Mouse (Mus musculus): Measurements from ENCODE around the gene Sec62.
"Not testable (repeated sequence)": the region's sequence is repeated elsewhere in the genome, so short reads cannot be mapped to it uniquely, and the experiment has no call there.

Sec62 gene

DNA sequence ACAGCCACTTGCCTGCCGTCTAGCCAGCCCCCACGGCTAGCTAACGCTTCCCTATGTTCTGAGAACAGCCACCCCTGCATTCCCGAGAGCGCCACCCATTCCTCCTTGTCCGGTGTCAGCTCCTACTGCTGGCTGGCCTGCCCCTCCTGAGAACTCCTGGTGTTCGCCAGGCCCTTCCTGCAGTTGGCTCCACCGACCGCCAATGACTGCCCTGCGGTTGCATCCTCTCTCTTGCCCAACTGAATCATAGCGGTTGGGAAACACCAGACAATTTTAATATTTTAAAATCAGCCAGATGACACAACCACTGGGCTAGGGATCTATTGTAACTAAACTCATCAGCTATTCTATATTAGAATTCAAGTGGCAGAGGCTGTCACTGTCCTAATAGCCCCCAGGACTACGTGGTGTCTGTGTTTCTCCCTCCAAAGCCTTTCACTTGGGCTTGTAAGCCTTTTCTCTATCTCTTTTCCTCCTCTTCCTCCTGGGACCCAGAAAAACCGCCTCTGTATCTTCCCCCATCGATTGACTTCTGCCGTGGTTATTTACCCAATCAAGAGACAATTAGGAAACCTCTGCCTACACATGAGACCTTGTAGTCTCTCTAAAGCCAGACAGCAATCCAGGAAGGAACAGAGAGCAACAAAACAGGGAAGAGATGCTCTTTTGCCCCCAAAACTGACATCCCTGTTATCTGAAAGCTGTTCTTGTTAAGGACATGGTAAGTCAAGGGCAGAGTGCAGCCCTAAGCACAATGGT lies 39.4 kb downstream of the Sec62 start:
- DNase-seq (ENCODE audit: low spot score) = no peak

DNA sequence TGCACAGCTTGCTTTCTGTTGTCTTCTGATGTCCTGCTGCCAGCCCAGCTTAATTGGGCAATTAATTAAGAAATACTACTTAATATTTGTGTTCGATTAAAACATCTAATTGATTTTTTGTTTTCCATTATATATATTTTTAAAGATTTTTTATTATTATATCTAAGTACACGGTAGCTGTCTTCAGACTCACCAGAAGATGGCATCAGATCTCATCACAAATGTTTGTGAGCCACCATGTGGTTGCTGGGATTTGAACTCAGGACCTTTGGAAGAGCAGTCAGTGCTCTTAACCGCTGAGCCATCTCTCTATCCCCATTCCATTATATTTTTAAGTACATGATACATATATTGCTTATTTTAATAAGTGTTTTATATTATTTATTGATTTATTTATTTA lies 40.6 kb downstream of the Sec62 start:
- DNase-seq (ENCODE audit: low spot score) = no peak

DNA sequence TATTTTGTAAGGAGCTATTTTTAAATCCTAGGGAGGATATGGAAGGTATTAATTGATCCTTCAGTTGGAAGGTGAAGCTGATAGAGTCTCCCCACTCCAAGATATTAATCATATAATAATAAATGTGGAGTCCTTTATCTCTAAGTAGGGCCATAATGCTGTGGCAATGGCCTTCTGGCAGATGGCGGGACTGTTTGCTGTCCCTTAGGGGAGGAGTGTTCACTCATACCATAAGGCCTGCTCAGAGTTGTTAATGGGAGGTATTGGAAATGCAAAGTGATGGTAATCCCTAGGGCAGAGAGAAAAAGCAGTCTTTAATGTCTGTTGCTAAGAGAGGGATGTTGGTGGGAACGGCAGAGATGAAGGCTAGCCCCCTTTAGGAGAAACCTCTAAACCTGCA lies 53.1 kb downstream of the Sec62 start:
- no peak for DNase-seq (ENCODE audit: low spot score)

DNA sequence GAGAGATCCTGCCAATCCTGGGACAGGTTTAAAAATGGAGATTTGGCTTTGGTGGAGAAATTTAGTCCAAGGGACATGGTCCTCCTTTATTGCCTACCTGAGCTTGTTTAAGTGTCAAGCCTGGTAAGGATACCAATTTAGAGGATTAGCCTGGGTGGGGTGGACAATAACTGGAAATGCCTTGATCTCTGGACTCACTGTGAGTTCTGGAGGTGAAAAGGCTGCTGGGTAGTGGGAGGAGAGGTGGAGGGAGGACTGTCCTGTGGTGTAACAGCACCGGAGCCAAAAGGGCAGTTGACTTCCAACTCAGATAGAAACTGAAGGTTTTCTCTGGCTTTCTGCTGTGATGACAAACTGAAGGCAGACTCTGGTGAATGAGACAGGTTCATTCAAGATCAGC lies 54.7 kb downstream of the Sec62 start:
- no peak for DNase-seq (ENCODE audit: low spot score)

DNA sequence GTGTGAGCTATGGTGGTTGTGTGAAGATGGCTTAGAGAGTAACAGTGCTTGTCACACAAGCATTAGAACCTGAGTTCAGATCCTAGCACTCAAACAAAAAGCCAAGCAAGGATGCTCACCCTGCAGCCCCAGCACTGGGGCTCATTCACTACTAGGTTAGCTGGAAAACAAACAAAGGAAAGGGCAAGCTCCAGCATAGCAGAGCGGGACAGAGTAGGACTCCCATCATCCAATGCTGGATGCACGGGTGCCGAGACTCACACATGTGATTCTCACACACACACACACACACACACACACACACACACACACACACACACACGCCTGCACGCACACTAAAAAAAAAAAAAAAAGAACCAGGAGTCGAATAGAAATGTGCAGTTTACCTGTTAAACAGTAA lies 58.7 kb downstream of the Sec62 start:
- no peak for DNase-seq (ENCODE audit: low spot score)

DNA sequence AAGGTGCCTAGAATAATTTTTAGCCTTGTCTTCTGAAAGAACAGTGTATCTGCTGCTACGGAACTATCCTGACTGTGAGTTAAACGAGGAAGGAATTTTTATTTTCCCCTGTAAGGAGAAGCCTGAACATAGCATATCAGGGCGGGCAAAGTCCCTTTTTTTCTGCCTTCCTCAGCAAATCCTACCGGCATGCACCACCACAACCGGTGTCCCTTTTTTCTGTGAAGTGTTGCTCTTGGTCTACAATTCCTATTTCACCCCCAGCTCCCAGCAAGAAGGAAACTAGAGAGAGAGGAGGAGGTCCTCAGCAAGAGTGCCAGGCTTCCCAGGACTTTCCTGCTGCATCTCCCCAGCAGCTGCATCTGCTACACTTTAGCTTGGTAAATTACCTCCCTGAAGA lies 60.9 kb downstream of the Sec62 start:
- no peak for DNase-seq (ENCODE audit: low spot score)

DNA sequence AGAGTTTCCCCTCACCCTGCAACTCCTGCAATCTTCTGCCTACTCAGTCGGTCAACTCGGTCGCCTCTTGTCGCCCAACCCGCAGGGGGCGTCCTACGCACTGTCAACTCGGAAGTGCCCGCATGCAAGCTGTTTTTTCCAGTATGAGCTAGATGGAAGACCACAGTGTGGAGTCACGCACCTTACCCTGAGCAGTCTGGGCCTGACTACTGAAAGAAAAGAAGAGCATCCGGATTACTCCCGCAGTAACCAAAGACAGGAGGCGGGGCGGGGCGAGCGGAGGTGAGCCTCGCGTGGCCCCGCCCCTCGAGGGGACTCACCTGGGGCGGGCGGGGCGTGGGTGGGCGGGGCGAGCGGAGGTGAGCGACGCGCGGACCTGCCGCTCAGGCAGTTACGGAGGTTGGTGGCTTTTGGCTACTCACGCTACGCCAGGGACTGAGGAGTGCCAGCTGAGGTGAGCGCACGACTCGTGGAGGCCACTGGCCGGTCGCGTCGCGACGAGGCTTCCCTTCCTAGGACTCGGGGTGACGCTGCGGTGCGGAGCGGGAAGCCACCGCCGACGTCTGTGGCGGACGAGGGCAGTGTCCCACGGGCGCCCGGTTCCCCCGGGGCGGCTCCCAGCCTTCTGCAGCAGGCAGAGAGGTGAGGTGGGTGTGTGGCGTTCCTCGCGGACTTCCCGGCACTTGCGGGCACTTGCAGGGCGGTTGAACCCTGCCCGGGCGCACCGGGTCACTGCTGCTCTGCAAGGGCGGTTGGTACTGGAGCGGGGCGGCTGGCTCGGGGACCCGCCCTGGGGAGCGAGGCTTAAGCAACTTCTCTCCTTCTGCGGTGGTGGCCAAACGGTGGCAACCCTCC lies 63.2 kb downstream of the Sec62 start, which contains the start of gene Gpr160:
Gene Gpr160, plus strand, starts transcription at position 347 of the 855 bp plus-strand sequence.
- DNase-seq (ENCODE audit: low spot score) = peak; percentile 75

DNA sequence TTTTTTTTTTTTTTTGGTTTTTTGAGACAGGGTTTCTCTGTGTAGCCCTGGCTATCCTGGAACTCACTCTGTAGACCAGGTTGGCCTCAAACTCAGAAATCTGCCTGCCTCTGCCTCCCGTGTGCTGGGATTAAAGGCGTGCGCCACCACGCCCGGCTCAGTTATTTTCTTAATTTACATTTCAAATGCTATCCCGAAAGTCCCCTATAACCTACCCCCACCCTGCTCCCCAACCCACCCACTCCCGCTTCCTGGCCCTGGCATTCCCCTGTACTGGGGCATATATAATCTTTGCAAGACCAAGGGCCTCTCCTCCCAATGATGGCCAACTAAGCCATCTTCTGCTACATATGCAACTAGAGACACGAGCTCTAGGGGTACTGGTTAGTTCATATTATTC lies 66.9 kb downstream of the Sec62 start:
- not testable (repeated sequence) for DNase-seq (ENCODE audit: low spot score)

DNA sequence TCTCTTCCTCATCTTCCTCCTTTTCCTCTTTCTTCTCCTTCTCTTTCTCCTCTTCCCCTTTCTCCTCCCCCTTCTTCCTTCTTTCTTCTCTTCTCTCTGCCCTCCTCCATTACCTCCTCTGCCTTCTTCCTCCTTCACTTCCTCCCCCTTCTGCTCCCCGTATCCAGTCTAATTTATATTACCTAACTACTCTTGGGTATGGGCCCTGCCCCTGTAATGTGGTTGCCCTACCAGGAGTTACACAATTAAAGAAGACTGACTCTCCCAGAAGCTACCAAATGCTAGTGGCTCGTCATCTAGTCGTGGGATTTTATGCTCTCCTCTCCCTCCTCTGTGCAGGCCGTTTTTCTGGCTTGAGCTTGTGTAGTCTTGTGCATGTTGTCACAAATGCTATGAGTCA lies 68.0 kb downstream of the Sec62 start:
- no peak for DNase-seq (ENCODE audit: low spot score)

DNA sequence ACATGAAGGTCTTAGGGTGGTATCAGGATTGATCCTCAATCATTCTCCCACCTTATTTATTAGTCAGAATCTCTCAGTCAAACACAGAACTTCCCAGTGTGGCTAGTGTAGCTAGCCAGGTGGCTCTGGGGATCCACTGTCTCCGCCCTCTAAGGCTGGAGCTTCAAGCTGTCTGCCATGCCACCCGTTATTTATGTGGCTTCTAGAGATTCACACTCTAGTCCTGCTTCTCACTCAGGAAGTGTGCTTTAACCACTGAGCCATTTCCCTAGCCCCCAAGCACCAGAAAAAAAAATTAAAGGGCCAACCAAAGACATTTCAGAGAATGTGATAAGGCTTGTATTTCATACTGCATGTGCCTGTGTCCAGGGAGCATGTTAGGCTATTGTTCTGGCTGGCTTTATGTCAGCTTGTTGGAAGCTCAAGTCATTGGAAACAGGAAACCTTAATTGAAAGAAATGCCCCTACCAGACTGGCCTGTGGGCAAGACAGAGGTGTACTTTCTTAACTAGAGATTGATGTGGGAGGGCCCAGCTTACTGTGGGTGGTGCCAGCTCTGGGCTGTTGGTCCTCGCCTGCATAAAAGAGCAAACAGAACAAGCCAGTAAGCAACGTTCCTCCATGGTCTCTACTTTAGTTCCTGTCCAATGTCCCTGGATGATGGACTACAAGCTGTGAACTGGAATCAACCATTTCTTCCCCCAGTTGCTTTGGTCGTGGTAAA lies 71.2 kb downstream of the Sec62 start:
- DNase-seq (ENCODE audit: low spot score) = no peak

DNA sequence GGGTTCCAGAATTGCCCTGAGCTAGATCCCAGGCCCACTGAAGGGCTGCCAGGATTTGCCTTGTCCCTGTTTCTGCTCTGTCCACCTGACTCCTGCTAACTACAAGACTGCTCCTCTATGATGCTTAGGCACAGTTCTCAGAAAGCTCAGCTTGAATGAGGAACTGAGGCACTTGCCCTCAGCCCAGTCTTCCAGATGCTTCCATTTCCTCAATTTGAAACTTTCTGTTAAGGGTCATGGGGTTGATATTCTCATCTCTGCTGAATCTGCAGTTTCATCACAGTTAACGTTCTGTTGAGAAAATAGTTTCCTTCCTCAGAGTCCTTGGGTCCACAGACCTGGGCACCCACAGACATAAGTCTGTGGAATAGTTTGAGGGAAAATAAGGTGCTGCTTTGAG lies 72.0 kb downstream of the Sec62 start:
- no peak for DNase-seq (ENCODE audit: low spot score)

DNA sequence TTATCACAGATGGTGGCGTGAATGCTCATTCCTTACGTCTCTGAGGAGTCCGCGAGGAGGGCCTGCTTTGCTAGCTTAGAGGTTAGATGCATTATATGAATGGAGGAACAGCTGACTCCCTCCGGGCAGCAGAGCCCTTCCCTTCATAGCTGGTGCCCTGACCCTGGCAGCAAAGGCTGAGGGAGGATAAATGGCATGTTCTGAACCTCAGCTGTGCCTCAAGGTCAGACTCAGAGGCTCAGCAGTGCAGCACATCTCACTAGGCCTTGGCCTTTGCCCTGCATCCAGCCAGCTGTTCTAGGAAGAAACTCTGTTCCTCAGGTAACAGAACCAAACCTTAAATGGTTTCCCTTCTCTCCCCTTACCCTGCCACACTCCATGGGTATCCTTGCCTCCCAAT lies 75.5 kb downstream of the Sec62 start:
- DNase-seq (ENCODE audit: low spot score) = no peak

DNA sequence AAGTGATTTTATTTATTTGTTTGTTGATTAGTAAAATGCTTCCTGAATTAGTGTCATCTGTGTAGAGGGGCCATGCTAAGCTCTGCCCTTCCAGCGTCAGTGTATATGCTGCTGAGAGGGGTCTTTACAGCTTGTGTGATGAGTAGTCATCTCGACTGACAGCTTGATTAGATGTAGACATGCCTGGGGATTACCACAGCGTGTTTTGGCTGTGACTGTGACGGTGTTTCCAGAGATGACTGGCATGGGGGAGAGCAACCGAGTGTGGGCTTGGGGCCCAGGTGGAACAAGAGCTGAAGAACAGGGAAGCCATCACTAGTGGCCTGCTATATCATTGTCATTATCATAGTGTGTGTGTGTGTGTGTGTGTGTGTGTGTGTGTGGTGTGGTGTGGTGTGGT lies 76.0 kb downstream of the Sec62 start:
- DNase-seq (ENCODE audit: low spot score) = no peak

DNA sequence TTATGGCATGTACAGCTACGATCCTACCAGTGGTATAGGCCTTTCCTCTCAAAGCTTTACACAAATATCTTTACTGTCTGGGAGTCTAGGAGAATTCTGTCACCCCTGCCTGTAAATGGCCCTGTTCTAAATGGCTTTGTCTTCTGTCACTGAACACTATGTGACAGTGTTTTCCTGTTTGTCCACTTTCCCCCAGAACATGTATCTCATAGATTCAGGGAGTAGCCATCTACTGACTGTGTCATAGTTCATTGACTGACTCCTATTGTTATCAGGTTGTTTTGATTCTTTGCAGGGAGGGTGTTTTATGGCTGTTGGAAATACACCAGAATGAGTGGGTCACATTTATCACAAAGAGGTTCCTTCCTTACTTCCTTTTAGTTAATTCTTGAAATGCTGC lies 77.3 kb downstream of the Sec62 start:
- no peak for DNase-seq (ENCODE audit: low spot score)
